Mouse (Mus musculus): ENCODE measurements around the gene Serp1.
"Not testable (repeated sequence)": the region's sequence is repeated elsewhere in the genome, so short reads cannot be mapped to it uniquely, and the experiment has no call there.

The Serp1 gene

DNA sequence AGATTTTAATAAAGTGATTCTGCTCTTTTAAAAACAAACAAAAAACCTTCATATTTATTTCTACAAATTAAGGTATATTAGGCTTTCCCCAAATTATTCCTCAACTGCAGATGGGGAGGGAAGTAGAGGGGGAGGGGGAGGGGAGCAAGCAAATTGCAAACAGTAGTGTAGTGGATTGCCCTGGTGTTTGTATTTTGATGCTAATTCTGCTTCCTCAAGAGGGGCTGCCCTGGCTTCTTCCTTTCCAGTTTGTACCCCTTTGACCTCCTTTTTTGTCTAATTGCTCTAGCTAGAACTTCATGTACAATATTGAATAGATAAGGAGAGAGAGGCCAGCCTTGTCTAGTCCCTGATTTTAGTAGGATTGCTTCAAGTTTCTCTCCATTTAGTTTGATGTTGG lies 21.0 kb downstream of the Serp1 start:
- no peak for DNase-seq

- no peak for DNase-seq
Measured at GRCm38 (mm10) chr3:58503720-58504333, 21.9 kb downstream of the Serp1 start.

DNA sequence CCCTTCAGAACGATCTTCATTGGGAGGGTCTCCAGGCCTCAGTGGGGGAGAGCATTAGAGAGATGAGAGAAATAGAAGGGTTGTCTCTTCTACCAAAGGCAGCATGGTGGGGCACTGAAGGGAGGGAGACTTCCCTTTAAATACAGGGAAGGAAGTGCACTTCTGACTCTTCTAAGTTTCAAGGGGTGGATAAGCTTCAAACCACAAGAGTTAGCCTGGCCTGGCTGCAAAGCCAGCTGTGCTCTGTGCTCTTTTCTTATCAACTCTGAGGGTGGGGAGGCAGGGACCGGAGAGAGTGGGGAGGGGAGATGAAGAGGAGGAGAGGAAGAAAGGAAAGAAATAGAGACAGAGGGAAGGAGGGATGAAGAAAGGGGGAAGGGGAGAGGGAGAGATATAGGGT lies 23.7 kb downstream of the Serp1 start:
- no peak for DNase-seq

DNA sequence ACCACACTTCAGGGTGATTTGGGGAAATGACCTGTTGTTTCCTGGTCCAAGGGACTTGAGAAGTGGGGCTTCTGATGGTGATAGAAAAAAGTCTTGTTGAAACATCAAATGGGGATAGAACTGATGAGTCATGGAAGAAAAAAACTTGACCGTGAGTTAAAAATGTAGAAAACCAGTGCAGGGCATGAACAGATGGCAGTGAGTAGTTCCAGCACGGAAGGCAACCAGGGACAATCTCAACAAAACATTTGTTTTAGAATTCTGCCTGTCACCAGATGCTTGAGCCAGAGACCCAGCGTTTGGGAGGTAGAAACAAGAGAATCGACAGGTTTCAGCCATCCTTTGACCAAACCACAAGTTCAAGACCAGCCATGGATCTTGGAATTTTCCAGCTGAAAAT lies 32.1 kb downstream of the Serp1 start:
- DNase-seq: no peak

GRCm38 (mm10) chr3:58490787-58491186 lies 34.9 kb downstream of the Serp1 start:
- peak; percentile 13 for DNase-seq

DNA sequence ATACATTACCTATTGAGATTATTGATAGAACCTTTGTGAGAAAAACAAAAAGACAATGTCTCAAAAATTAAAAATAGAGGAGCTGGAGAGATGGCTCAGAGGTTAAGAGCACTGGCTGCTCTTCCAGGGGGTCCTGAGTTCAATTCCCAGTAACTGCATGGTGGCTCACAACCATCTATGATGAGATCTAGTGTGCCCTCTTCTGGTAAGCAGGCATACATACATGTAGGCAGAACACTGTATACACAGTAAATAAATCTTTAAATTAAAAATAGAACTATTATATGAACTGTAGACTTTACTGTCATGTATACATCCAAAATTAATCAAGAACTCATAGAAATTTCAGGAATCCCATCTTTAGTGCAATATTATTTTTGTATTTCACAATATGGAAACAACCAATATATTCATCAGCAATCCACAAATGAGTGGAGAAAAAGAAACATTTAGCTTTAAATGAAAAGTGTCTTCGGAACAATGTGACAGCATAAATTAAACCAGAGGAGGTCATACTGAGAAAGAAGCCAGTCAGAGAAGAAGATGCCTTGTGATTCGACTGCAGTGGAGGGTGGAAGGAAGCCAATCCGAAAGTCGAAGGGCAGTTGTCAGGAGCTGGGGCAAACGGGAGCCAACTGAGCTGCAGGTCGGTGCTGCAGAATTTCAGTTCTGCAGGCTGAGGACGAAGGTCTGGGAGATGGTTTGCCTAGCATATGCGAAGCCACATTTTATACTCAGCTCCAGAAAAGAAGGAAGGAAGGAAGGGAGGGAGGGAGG lies 37.5 kb downstream of the Serp1 start:
- DNase-seq: no peak

DNA sequence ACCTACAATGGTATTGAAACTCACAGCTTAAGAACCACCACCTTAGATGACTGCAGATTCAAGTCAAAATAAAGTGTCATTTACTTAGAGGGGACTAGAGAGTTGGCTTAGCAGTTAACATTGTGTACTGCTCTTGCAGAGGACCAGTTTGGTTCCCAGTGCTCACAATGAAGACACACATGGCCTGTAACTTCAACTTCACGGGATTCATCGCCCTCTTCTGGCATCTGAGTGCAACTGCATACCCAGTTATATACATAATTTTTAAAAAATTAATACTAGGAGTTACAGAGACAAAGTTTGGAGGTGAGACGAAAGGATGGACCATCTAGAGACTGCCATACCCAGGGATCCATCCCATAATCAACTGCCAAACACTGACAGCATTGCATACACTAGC lies 38.6 kb downstream of the Serp1 start:
- DNase-seq: no peak

DNA sequence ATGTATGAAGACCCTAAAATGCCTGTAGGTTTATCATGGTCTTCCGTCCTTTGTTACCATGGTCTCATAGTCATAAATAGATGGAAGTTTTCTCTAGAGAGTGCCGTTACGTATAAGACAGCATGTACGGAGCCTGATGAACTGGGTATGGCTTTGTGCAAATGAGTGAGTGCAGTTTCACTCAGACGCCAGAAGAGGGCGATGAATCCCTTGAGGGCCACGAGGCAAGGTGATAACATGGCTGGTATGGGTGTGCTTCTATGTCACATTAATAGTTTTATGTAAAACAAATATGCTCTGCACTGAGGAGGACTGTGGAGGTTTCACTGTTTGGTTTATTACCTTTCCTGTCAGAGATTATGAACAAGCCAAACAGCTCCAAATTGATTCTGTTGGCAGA lies 39.8 kb downstream of the Serp1 start:
- no peak for DNase-seq

DNA sequence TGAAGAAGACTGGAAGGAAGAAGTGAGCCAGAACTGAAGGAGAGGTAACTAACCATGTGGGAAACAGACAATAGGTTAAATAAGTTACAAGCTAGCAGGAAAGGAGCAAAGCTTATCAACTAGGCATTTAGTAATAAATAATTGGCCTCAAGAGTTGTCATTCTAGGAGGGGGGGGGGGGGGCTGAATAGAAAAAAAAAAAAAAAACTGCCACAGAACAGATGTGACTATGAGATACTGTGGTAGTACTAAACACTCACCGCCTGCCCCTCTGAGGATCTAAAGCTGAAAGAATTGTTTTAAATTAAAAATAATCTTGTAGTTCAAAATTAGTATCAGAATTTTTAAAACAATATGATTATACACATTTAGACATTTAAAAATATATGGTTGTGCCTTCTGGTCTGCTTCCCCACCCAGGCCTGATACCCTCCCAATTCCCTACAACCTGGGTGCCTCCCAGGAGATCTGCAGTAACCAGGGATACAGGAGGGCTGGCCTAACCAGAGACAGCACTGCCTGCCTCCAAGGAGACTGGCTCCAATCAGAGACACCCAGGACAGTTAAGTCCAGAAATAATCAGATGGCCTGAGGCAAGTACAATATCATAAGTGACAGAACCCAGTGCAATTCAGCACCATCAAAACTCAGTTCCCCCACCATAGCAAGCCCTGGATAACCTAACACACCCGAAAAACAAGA lies 46.8 kb downstream of the Serp1 start:
- DNase-seq: no peak

GRCm38 (mm10) chr3:58475298-58475697 lies 50.4 kb downstream of the Serp1 start:
- not testable (repeated sequence) for DNase-seq

Measured in right cerebral cortex, postnatal 4 days (tissue).